Mouse (Mus musculus): ENCODE data around the gene Yju2.

Yju2 gene

GRCm38 (mm10) chr17:55960791-55961190 is 1.9 kb downstream of the Yju2 start:
- no peak for DNase-seq

- no peak for DNase-seq
These were observed 2.7 kb downstream of the Yju2 start for GRCm38 (mm10) chr17:55961631-55962030.

- DNase-seq = no peak
These were observed 4.3 kb downstream of the Yju2 start for GRCm38 (mm10) chr17:55963171-55963570.

GRCm38 (mm10) chr17:55964496-55964895 is 5.6 kb downstream of the Yju2 start:
- no peak for DNase-seq

- DNase-seq = no peak
These were observed 6.1 kb downstream of the Yju2 start for GRCm38 (mm10) chr17:55964996-55965395.

GRCm38 (mm10) chr17:55967186-55967585 is 8.3 kb downstream of the Yju2 start:
- DNase-seq = no peak

- DNase-seq = peak; percentile 44
These were observed 9.3 kb downstream of the Yju2 start for GRCm38 (mm10) chr17:55968210-55968609.

GRCm38 (mm10) chr17:55969560-55969959 is 10.7 kb downstream of the Yju2 start:
- peak; percentile 77 for DNase-seq

- DNase-seq = peak; percentile 82
These were observed 11.3 kb downstream of the Yju2 start, which contains the start of gene Shd for GRCm38 (mm10) chr17:55969966-55970891. Gene Shd, plus strand, starts transcription at chr17:55970467.

- no peak for DNase-seq
These were observed 12.6 kb downstream of the Yju2 start for GRCm38 (mm10) chr17:55971453-55971852.

GRCm38 (mm10) chr17:55976255-55976862 is 17.5 kb downstream of the Yju2 start:
- DNase-seq = peak; percentile 84

GRCm38 (mm10) chr17:55977301-55977700 is 18.4 kb downstream of the Yju2 start:
- no peak for DNase-seq

- peak; percentile 88 for DNase-seq
These were observed 27.4 kb downstream of the Yju2 start, which contains the start of gene Fsd1 for GRCm38 (mm10) chr17:55986030-55986961. Gene Fsd1, plus strand, starts transcription at chr17:55986509.

- DNase-seq = no peak
These were observed 31.5 kb downstream of the Yju2 start for GRCm38 (mm10) chr17:55990278-55990898.

GRCm38 (mm10) chr17:55996007-55996406 is 37.1 kb downstream of the Yju2 start:
- no peak for DNase-seq

- DNase-seq = no peak
These were observed 41.0 kb downstream of the Yju2 start for GRCm38 (mm10) chr17:55999794-56000499.

GRCm38 (mm10) chr17:56003000-56003399 is 44.1 kb downstream of the Yju2 start:
- DNase-seq = no peak

GRCm38 (mm10) chr17:56005415-56006061 is 46.6 kb downstream of the Yju2 start, which contains the start of the genes Stap2 and Mpnd:
Gene Stap2, minus strand, starts transcription at chr17:56005584.
Gene Mpnd, plus strand, starts transcription at chr17:56005711.
- DNase-seq = no peak

GRCm38 (mm10) chr17:56006956-56007355 is 48.1 kb downstream of the Yju2 start:
- no peak for DNase-seq

GRCm38 (mm10) chr17:56007444-56008355 is 48.8 kb downstream of the Yju2 start:
- DNase-seq = peak; percentile 42
